Mouse (Mus musculus) bone marrow, adult 2 months (tissue): ENCODE measurements around the gene Scn8a.

Experiments
- CTCF ChIP-seq: fragments of 200-500 bp; IDR thresholded peaks from 2 replicates; pipeline ENCODE4 v1.5.1; 2011; ENCODE audit warnings: low read length, control low read depth; ENCODE audit not compliant: control insufficient read depth, insufficient read depth
- POLR2A ChIP-seq: fragments of 200-500 bp; IDR thresholded peaks from 2 replicates; pipeline ENCODE4 v1.6.1; 2011; ENCODE audit warnings: low read depth, mild to moderate bottlenecking, control low read depth, low read length, borderline replicate concordance; ENCODE audit not compliant: control insufficient read depth

DNA sequence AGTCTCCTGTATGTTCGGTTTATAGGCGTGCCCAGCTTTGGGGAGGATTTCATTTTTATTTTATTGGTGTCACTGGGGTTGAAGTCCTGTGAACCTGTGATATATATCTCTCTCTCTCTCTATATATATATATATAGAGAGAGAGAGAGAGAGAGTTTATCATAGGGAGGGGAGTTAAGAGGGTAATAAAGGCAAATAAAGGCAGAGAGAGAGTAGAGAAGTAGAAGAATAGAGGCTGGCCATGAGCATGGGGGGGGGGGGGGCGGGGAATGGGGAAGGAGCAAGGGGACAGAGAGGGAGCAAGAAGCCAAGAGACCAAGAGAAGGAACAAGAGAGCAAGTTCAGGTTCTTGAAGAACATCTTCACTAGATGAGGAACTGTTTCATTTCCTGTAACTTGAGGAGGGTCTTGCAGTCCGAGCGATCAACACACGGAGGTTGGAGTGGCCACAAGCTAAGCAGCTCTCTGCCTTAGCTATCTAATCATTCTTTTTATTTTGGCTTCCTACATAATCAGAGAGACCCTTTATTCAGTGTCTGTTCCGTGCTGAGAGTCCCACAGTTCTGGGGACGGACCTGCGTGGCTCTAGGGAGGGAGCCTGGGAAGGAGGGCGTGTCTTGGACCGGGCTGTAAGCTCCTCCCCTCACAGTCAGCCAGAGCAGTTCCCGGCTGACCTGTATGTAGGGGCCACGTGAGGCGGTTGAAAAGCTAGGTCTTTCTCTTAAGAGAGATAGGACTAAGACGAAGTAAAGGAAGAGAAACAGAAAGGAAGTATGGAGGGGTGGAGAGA is 136.8 kb downstream of the Scn8a start:
- no peak for TF ChIP-seq POLR2A
- no peak for TF ChIP-seq CTCF
